8 mouse cellular contexts compared by ENCODE assay signal in the genomic region with DNA sequence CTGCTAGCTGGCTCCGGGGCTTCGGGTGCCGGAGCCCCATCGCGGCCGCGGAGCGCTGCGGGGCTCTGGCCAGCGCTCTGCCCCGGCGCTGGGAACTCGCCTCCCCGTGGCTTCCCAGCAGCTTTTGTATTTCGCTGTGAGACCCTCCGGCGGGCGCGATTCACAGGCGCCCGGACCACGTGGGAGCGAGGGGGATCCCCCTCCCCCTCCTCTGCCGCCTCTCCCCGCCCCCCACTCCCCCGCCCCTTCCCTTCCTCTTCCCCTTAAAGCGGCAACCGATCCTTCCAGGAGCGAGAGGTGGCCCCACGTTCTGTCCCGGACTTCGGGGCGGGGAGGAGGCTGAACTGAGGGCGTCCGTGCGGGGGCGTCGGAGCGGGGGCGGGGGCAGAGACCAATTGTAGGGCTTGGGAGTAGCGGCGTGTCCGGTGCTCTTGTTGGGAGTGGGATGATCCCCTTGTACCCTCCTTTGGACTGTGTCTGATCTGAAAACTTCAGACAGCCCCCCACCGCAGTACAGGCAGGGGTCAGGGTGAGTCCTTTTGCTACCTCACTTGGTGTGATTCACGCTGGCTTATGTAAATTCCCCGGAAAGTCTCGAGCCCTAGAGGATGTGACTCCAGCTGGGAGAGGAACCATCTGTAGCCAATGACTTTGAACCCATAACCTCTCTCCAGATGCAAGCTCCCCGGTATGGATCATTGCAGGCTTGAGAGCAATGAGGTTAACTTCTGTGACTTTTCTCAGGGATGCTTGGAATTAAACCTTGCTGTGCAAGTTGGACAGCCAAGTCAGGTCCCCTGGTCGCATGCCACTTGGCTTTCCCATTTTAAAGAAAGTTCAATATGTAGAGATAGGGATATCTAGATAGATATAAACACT. TPM values are rescaled to one million over a fixed set of nuclear protein-coding genes. Genes with fewer than 3 reads are reported as not detected.
DNase-seq lines count a peak whose midpoint lies in the region; ATAC-seq lines count a peak whose summit lies in the region.

TSS of gene Fjx1 (minus strand) at position 829 of the 879 bp plus-strand sequence.

- no peaks in the 10 kb centered on the region for H3K36me3 ChIP-seq in intestine, embryonic 14.5 days (ENCODE audit: control insufficient read depth, insufficient read depth, low read length)
- no peaks in the 10 kb centered on the region for H3K36me3 ChIP-seq in midbrain, embryonic 14.5 days (ENCODE audit: control insufficient read depth, insufficient read depth, low read length)

- H3K9me3 ChIP-seq in intestine, embryonic 14.5 days (ENCODE audit: control insufficient read depth, low read length) = no peaks in the 10 kb centered on the region
- H3K9me3 ChIP-seq in midbrain, embryonic 14.5 days (ENCODE audit: control insufficient read depth, low read length) = no peaks in the 10 kb centered on the region

- peaks cover 22% of the 10 kb centered on the region for H3K4me1 ChIP-seq in intestine, embryonic 14.5 days (replicated peaks; ENCODE audit: control insufficient read depth, insufficient read depth, low read length)
- peaks cover 12% of the 10 kb centered on the region for H3K4me1 ChIP-seq in midbrain, embryonic 14.5 days (ENCODE audit: control insufficient read depth, insufficient read depth, low read length)

- H3K27ac ChIP-seq in intestine, embryonic 14.5 days (ENCODE audit: low read depth) = peak within 1 kb of the TSS; percentile 89
- peak within 1 kb of the TSS; percentile 95 for H3K27ac ChIP-seq in midbrain, embryonic 14.5 days (replicated peaks; ENCODE audit: low read depth, low read length)

- peak within 1 kb of the TSS; percentile 82 for H3K9ac ChIP-seq in intestine, embryonic 14.5 days (ENCODE audit: low read length)
- H3K9ac ChIP-seq in midbrain, embryonic 14.5 days (replicated peaks; ENCODE audit: low read length) = peak within 1 kb of the TSS; percentile 97

- peak; percentile 80 for ATAC-seq in intestine, embryonic 14.5 days (replicated peaks; ENCODE audit: low FRiP score, low TSS enrichment, low read depth)
- peak; percentile 85 for ATAC-seq in midbrain, embryonic 14.5 days (ENCODE audit: low FRiP score, low TSS enrichment)

- WGBS in intestine, embryonic 14.5 days = under 1% methylated on average over 45 of the region's 49 CpGs
- under 1% methylated on average over 47 of the region's 49 CpGs for WGBS in midbrain, embryonic 14.5 days

- intact Hi-C loops in gastrocnemius, postnatal 36 days (cut with DNase I) = loop anchor here (2.0 to 5.0 kb wide), 3 partner anchors 361 to 547 kb away; no protein-coding TSS in a partner anchor
- intact Hi-C loops in left cerebral cortex, postnatal 4 days (cut with DNase I) = loop anchor here (2.0 to 10.0 kb wide), 5 partner anchors 210 to 760 kb away; no protein-coding TSS in a partner anchor

- peak within 1 kb of the TSS; percentile 99 for H3K4me2 ChIP-seq in intestine, embryonic 14.5 days (ENCODE audit: low read length)
- H3K4me2 ChIP-seq in midbrain, embryonic 14.5 days (ENCODE audit: low read length) = peak within 1 kb of the TSS; percentile 82

- H3K27me3 ChIP-seq in intestine, embryonic 14.5 days (replicated peaks; ENCODE audit: control insufficient read depth, insufficient read depth, low read length) = no peaks in the 10 kb centered on the region
- H3K27me3 ChIP-seq in midbrain, embryonic 14.5 days (ENCODE audit: control insufficient read depth, insufficient read depth, low read length) = no peaks in the 10 kb centered on the region

- peak within 1 kb of the TSS; percentile 73 for H3K4me3 ChIP-seq in intestine, embryonic 14.5 days (ENCODE audit: low read depth, low read length)
- peak within 1 kb of the TSS; percentile 88 for H3K4me3 ChIP-seq in midbrain, embryonic 14.5 days (replicated peaks; ENCODE audit: low read depth, low read length)

- DNase-seq in urinary bladder, postnatal 14 days (ENCODE audit: low spot score) = peak; percentile 39
- no peak for DNase-seq in urinary bladder, postnatal 10 days (ENCODE audit: low spot score)
- DNase-seq in embryo, embryonic 10 days (ENCODE audit: low spot score) = peak; percentile 88
- DNase-seq in gastrocnemius, postnatal 36 days = peak; percentile 13 to 17
- DNase-seq in intestine, embryonic 14.5 days (ENCODE audit: low spot score) = peak; percentile 75
- peak; percentile 83 for DNase-seq in left cerebral cortex, postnatal 4 days
- DNase-seq in midbrain, embryonic 14.5 days = peak; percentile 96
- peak; percentile 12 to 26 for DNase-seq in thymus, postnatal 10 days (ENCODE audit: low spot score in 2 of 2)

RNA-seq across cellular contexts. Expression of gene Fjx1, which starts in this region (rescaled TPM):
- under 1 TPM; 0.41 to 0.54 TPM for total RNA-seq in gastrocnemius, postnatal 36 days (2021)
- 7.9 and 8.9 TPM in 2 replicates for polyA plus RNA-seq in intestine, embryonic 14.5 days (2014; fragmentation: Nextera tagmentation; extraction: Ambion mirVana)
- total RNA-seq in left cerebral cortex, postnatal 4 days (2021) = 10 to 100 TPM; 65.1 to 65.3 TPM
- 33.0 and 34.4 TPM in 2 replicates for polyA plus RNA-seq in midbrain, embryonic 14.5 days (2014; fragmentation: Nextera tagmentation; extraction: Ambion mirVana)

Comparison
In these comparisons a context has a peak if more than half of its experiments do, and no peak if none do; other contexts are left out.
1. RNA of gene Fjx1 (total RNA-seq): 65.1 to 65.3 TPM in left cerebral cortex, postnatal 4 days; 0.41 to 0.54 TPM in gastrocnemius, postnatal 36 days; every median in the first group is over 10 times any median in the second.
2. Peak in DNase-seq in gastrocnemius, postnatal 36 days; RNA of the gene not detected or under 1 TPM.